Mouse (Mus musculus) intestine, postnatal 0 days (tissue): Measurements from ENCODE around the gene Tcf12. TPM values are rescaled to one million over a fixed set of nuclear protein-coding genes. Genes with fewer than 3 reads are reported as not detected.

Source experiments
- ATAC-seq: fragments of 200-750 bp; cut with Nextera tagmentation; 2 replicates; pipeline ENCODE4 v1.8.0; 2017; ENCODE audit warnings: mild to moderate bottlenecking, moderate TSS enrichment, moderate library complexity
- H3K27ac ChIP-seq: fragments of 300-500 bp; sonication (generic); 2 replicates; pipeline ENCODE4 v1.5.1; 2014; ENCODE audit warnings: mild to moderate bottlenecking, low read depth, low read length, moderate library complexity
- H3K27me3 ChIP-seq: fragments of 300-500 bp; sonication (generic); replicated peaks from 2 replicates; pipeline ENCODE4 v1.6.1; 2014; ENCODE audit warnings: low read length, mixed read lengths; ENCODE audit not compliant: control insufficient read depth, insufficient read depth
- H3K36me3 ChIP-seq: fragments of 300-500 bp; sonication (generic); 2 replicates; pipeline ENCODE4 v1.6.1; 2014; ENCODE audit warnings: mild to moderate bottlenecking, moderate library complexity; ENCODE audit not compliant: control insufficient read depth, insufficient read depth
- H3K4me1 ChIP-seq: fragments of 300-500 bp; sonication (generic); replicated peaks from 2 replicates; pipeline ENCODE4 v1.6.1; 2014; ENCODE audit warnings: antibody characterized with exemption, low read length, mixed read lengths; ENCODE audit not compliant: control insufficient read depth, insufficient read depth
- H3K4me2 ChIP-seq: fragments of 300-500 bp; sonication (generic); replicated peaks from 2 replicates; pipeline ENCODE4 v1.6.1; 2014; ENCODE audit warnings: low read depth, mild to moderate bottlenecking, moderate library complexity
- H3K4me3 ChIP-seq: fragments of 300-500 bp; sonication (generic); 2 replicates; pipeline ENCODE4 v1.5.1; 2014; ENCODE audit warnings: low read depth, low read length
- H3K9ac ChIP-seq: fragments of 300-500 bp; sonication (generic); 2 replicates; pipeline ENCODE4 v1.6.1; 2014; ENCODE audit warnings: mild to moderate bottlenecking, low read depth, low read length
- H3K9me3 ChIP-seq: fragments of 300-500 bp; sonication (generic); 2 replicates; pipeline ENCODE4 v1.6.1; 2016; ENCODE audit warnings: mixed run types; ENCODE audit not compliant: control insufficient read depth
- CTCF ChIP-seq: sonication (generic); IDR thresholded peaks from 2 replicates; pipeline ENCODE4 v1.5.1; 2016; ENCODE audit warnings: low read depth, mild to moderate bottlenecking, control low read depth, antibody characterized with exemption, moderate library complexity
- WGBS: fragments of 180-500 bp; shearing (Covaris S2); extraction: QIAGEN DNeasy Blood & Tissue Kit; methylation state at CpG from one replicate; pipeline ENCODE4 v1.1.7; 2014; 5-methylcytosine and 5-hydroxymethylcytosine counted together
- polyA plus RNA-seq: library from polyadenylated mRNA; unstranded; fragments of >200 nt; fragmentation: Nextera tagmentation; extraction: Ambion mirVana; gene quantifications from 2 replicates; pipeline ENCODE4 v1.2.1, GENCODE M21; 2015

The Tcf12 gene
- polyA plus RNA-seq, 1 experiment from 2014 or later, result 19.1 TPM

- Histone ChIP-seq H3K4me3 (no peak overlapping the region), H3K9me3 (no peaks in the 10 kb centered on the region), H3K27me3 (0 out of 2 replicates have a peak, but pooled peaks cover 3% of the 10 kb centered on the region), H3K36me3 (no peaks in the 10 kb centered on the region), H3K4me1 (no peaks in the 10 kb centered on the region), H3K27ac (no peak overlapping the region), H3K4me2 (no peak overlapping the region), H3K9ac (no peak overlapping the region)
- ATAC-seq, result no peak
- WGBS, result 56% methylated on average over 4 of the region's 4 CpGs
- TF ChIP-seq CTCF, result no peak
These were observed 303.9 kb downstream of the Tcf12 start for GRCm38 (mm10) chr9:71807801-71808200.

GRCm38 (mm10) chr9:71806422-71806805 is 305.3 kb downstream of the Tcf12 start:
- WGBS, result 1% methylated on average over 2 of the region's 2 CpGs
- no peak overlapping the region for H3K4me2 ChIP-seq
- ATAC-seq, result no peak
- 0 out of 2 replicates have a peak, but pooled peaks cover 3% of the 10 kb centered on the region for H3K27me3 ChIP-seq
- H3K36me3 ChIP-seq, result no peaks in the 10 kb centered on the region
- H3K9ac ChIP-seq, result no peak overlapping the region
- H3K27ac ChIP-seq, result no peak overlapping the region
- no peak overlapping the region for H3K4me3 ChIP-seq
- no peaks in the 10 kb centered on the region for H3K4me1 ChIP-seq
- peak; percentile 98 for TF ChIP-seq CTCF
- no peaks in the 10 kb centered on the region for H3K9me3 ChIP-seq

GRCm38 (mm10) chr9:71805646-71806421 is 305.8 kb downstream of the Tcf12 start:
- no peaks in the 10 kb centered on the region for H3K9me3 ChIP-seq
- H3K27ac ChIP-seq, result no peak overlapping the region
- no peaks in the 10 kb centered on the region for H3K4me1 ChIP-seq
- H3K27me3 ChIP-seq, result 0 out of 2 replicates have a peak, but pooled peaks cover 3% of the 10 kb centered on the region
- ATAC-seq, result no peak
- no peaks in the 10 kb centered on the region for H3K36me3 ChIP-seq
- TF ChIP-seq CTCF, result no peak
- no peak overlapping the region for H3K4me2 ChIP-seq
- 82% methylated on average over 6 of the region's 6 CpGs for WGBS
- H3K9ac ChIP-seq, result no peak overlapping the region
- no peak overlapping the region for H3K4me3 ChIP-seq

- 40% methylated on average over 6 of the region's 6 CpGs for WGBS
- H3K4me2 ChIP-seq, result no peak overlapping the region
- H3K4me3 ChIP-seq, result no peak overlapping the region
- H3K4me1 ChIP-seq, result no peaks in the 10 kb centered on the region
- no peak for TF ChIP-seq CTCF
- ATAC-seq, result no peak
- H3K27ac ChIP-seq, result no peak overlapping the region
- no peaks in the 10 kb centered on the region for H3K36me3 ChIP-seq
- H3K9me3 ChIP-seq, result no peaks in the 10 kb centered on the region
- no peaks in the 10 kb centered on the region for H3K27me3 ChIP-seq
- no peak overlapping the region for H3K9ac ChIP-seq
These were observed 307.6 kb downstream of the Tcf12 start for GRCm38 (mm10) chr9:71804116-71804515.

GRCm38 (mm10) chr9:71803281-71803680 is 308.4 kb downstream of the Tcf12 start:
- Histone ChIP-seq H3K4me2 (no peak overlapping the region), H3K36me3 (no peaks in the 10 kb centered on the region), H3K9me3 (no peaks in the 10 kb centered on the region), H3K4me3 (no peak overlapping the region), H3K4me1 (no peaks in the 10 kb centered on the region), H3K27me3 (no peaks in the 10 kb centered on the region), H3K9ac (no peak overlapping the region), H3K27ac (no peak overlapping the region)
- TF ChIP-seq CTCF, result no peak
- 60% methylated on average over 7 of the region's 7 CpGs for whole genome bisulfite sequencing
- ATAC-seq, result no peak

GRCm38 (mm10) chr9:71799598-71799997 is 312.1 kb downstream of the Tcf12 start:
- H3K9me3 ChIP-seq, result no peaks in the 10 kb centered on the region
- H3K27me3 ChIP-seq, result no peaks in the 10 kb centered on the region
- H3K27ac ChIP-seq, result no peak overlapping the region
- H3K4me1 ChIP-seq, result no peaks in the 10 kb centered on the region
- H3K4me3 ChIP-seq, result no peak overlapping the region
- no peaks in the 10 kb centered on the region for H3K36me3 ChIP-seq
- no peak for ATAC-seq
- TF ChIP-seq CTCF, result no peak
- no peak overlapping the region for H3K9ac ChIP-seq
- no peak overlapping the region for H3K4me2 ChIP-seq
- WGBS, result 84% methylated on average over 5 of the region's 5 CpGs
